Mouse (Mus musculus): Measurements from ENCODE around the gene Fam240a.

Gene Fam240a

DNA sequence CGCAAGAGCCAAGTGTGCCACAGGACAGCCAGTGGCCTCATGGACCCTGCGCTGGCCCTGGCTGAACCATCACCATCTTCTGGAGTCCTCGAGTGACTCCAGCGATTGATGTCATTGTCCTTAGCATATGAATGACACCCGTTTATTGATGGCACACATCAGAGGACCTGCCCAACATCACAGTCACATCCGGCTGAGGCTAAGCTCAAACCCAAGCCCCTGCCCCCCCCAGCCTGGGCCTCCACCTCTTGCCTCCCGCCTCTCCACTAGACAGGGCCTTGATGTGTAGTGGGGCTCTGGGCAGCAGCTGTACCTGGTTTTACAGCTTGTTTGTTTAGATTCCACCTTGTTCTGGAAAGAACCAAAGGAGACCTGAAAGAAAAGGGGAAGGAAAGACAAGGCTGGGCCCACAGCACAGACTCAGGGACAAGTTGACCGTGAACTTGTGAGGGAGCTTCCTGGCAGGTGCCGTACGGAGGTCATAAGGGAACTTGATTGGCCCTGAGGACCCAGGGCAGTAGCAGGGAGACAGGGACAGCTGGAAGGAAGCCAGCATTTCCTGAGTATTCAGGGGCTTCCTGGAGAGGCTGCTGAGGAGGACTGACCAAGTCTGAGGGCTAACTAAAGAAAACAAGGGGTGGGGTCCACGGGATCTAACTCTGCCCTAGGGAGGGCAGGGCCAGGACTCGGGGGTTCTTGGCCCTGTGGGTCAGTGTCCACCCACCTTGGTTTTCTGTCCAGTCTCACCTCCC is 25.4 kb downstream of the Fam240a start:
- DNase-seq = no peak

DNA sequence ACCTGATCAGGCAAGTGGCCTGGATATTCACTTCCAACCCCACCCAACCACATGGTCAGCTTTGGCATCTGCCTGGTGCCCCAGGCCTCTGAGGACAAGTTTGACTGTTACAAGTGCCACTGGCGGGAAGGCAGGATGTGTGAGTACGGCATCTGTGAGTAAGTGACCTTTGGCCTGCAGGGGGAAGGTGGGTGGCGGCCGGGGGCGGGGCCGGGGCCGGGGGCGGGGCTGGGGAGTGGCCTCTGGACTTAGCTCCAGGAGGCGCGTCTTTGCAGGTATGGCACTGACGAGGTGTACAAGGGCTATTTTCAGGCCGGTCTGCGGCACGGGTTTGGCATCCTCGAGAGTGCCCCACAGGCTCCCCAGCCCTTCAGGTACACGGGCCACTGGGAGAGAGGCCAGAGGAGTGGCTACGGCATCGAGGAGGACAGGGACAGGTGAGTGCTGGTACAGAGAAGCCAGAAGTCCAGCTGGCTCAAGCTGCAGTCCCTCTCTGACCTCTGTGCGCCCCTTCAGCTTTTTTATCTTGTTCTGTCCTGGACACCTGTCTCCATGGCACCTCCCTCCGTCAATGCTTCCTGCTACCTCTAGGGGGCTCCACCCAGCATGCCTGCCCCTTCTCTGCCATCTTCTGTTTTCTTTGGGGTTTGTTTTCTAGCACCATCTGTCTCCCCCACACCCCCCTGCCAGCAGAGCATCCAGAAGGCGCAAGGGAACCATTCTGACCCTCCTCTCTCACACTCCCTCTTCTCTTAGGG is 26.5 kb downstream of the Fam240a start:
- peak in 1 of 2 experiments; percentile 33 for DNase-seq

DNA sequence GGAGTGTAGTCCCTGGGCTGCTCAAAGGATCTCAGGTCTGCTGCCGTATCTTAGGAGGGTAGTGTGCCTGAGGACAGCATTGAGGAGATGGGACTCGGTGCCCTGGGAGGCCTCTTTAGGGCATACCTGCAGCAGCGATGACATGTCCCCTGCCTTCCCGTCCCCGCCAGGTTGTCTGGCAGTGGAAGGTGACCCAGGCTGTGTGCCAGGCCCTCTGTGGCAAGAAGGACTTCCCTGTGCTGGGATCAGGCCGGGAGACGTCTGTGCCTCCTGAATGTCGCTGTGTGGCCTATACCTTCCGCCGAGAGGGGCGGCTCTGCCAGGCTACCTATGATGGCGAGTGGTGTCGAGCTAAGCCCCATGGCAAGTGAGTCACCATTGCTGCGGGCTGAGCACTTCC is 27.7 kb downstream of the Fam240a start:
- DNase-seq = no peak

DNA sequence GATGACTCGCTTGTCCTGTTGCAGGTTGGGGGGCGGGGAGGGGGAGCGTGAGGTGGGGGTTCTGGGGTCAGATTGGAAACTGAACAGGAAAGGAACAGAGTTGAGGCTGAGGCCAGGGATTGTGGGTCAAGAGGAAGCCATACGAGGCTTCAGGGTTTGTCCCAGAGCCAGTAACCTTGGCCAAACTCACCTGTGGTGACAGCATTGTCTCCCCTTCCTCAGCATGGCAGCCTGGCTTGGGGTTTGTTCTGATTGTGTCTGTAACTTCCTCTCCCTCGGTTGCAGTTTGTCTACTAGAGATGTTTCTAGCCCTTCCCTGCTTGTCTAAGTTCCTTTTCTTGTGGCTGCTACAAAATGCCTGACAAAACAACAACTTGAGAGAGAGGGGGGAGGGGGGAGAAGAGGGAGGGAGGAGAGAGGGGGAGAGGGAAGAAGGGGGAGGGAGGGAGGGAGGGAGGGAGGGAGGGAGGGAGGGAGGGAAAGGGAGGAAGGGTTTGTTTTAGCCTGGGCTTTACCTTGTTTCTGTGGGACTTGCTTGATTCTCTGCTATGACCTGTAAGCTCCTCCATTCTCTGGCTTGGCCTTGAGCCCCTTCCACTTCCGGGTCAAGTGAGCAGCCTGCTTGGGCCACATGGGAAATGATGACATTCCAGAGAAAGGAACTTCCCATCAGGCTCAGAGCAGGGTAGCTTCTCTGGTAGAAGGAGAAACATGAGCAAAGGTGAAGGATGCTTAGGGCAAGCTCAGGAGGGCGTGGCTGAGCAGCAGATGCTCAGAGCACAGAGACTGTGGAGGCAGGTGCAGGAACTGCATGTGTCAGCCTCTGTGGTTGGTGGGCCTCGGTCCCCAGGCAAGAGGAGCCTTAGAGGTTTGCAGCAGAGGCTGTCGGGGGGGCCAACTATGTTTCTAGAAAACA is 29.0 kb downstream of the Fam240a start:
- DNase-seq = no peak

DNA sequence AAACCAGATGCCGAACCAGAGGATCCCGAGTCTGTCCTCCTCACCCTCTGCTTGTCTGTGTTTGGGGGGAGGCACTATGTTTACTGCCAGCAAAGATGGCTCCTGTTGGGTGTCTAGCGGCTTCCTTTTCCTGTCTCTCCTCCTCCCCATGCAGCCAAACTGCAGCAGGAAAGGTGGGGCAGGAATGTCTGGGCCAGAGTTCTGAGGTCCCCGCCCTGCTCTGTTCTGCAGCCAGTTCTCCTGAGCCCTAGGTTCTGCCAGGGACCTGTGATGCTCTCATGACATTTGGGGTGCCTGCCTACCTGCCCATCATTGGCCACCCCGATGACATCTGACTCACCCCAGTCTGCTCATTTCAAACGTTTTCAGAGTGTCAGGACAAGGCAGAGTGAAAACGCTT is 34.7 kb downstream of the Fam240a start:
- no peak for DNase-seq

DNA sequence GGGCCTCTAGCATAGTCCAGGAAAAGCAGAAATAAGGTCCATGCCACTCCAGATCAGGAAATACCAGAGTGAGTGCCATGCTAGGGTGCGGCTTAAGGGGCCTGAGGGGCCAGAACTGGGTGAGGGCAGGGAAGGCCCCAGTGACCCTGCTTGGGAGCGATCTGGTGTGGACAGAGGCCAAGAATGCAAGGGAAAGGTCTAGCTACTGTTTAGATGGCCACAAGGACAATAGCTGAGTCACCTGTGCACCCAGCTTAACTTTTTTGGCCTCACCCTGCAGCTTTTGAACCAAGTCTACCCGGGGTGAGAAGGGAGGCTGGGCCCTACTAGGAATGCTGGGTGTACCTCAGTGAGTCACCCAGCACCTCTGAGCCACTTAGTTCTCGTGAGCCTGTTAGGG is 35.9 kb downstream of the Fam240a start:
- no peak for DNase-seq

DNA sequence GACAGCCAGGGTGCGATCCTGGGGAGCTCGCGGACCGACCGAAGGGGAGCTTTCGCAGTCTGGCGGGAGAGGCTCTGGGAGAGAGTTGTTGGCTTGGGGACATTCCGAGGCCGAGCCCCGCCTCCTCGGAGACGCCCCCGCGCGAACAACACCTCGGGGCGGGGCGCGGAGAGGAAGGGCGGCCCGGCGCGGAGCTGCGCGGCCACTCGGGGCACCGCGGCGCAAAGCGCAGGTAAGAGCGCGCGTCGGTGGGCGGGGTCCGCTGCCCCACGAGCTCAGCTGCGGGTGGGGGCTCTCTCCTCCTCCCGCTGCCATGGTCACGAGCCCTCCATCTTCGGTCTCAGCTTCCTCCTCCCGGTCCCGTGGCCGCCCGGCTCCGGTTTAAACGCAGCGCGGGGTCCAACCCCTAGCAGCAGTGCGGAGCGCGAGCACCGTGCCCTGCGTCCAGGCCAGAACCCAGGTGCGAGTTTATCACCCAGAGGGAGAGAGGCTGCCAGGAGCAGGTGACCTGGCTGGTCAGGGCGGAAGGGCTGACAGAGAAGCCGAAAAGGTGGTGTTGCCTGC is 36.6 kb downstream of the Fam240a start, which contains the start of gene Tmie:
Gene Tmie, minus strand, starts transcription at position 116 of the 564 bp plus-strand sequence.
- DNase-seq = peak; percentile 58 to 66

DNA sequence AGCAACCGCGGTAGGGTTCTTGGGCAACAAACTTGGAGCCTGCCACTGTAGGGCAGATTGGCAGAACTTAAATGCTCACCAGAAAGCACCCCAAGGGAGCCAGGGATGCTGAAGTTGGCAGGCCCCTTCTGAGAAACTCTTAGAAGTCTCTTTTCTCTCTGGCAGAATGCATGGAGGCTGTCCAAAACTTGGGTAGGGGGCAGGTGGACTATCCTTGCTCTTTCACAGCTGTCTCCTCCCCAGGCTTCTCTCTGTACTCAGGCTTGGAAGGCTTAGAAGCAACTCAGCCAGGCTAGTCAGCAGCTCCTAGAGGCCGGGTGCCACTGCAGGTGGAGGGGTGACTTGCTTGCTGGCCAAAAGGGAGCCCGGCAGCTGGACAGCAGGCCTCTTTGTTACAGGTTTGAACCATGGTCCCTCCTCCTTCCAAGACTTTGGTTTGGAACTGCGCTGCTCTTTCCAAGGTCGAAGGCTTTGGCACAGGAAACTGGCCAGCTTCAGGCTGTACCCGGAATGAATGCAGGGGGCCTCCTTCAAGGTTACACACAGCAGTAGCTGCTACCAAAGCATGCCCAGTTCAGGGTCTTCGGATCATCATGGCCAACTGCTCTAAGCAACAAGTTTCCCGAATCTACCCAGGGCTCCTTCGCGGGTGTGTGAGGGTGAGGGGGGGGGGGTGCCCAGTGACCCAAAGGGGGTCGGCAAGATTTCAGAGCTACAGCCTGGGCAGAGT is 37.3 kb downstream of the Fam240a start, which contains the start of gene Als2cl:
Gene Als2cl, plus strand, starts transcription at position 680 of the 730 bp plus-strand sequence.
- peak; percentile 63 to 81 for DNase-seq

DNA sequence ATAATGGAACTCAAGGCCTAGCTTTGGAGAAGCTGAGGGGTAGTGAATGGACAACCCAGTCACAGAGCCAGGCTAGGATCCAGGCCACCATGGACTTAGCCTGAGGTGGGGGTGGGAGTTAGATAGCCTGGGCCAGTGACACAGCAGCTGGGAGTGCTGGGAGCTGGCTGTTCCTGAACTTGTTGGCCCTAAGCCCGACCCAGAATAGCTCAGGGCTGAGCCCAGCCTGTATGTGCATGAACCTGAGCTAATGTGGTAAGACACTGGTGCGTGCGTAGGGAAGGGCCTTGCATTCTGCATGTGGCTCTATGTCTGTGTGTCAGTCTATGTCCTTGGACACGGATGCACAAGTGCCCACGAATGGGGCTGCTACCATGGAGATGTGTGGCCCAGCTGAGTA is 38.8 kb downstream of the Fam240a start:
- peak; percentile 93 to 94 for DNase-seq

DNA sequence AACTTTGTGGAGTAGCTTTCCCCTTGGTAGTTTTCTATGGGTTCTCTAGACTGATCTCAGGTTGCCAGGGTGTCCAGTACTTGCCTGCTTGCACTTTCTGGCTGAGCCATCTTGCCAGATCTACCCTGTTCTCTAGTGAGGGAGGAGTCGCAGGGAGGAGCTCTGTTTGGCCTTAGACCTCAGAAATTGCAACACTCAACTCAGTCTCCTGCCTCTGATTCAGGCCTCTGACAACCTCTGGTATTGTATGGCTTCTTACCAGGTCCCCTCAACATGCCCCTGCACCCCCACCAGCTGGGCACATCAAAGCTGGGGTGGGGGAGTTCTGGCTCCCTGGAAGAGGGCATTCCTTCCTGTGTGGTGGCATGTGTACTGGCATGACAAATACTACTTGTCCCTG is 39.3 kb downstream of the Fam240a start:
- DNase-seq = no peak

DNA sequence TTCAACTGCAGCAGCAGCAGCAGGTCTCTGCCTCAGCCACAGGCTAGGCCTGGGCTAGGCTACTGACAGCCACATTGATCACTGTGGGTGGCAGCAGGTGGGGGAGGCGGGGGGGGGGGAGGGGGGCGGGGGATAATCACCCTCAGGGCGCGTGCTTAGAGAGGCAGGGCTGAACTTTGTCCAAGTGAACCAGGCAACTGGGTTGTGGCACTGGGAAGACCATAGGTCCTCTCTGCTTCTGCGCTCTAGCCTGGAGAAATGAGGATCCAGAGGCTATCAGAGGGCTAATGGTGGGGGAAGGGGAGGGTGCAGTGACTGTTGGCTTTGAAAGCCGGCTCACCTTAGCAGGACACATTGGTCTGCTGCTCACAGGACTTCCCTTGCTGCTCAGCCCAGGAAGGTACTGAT is 41.4 kb downstream of the Fam240a start:
- DNase-seq = no peak

DNA sequence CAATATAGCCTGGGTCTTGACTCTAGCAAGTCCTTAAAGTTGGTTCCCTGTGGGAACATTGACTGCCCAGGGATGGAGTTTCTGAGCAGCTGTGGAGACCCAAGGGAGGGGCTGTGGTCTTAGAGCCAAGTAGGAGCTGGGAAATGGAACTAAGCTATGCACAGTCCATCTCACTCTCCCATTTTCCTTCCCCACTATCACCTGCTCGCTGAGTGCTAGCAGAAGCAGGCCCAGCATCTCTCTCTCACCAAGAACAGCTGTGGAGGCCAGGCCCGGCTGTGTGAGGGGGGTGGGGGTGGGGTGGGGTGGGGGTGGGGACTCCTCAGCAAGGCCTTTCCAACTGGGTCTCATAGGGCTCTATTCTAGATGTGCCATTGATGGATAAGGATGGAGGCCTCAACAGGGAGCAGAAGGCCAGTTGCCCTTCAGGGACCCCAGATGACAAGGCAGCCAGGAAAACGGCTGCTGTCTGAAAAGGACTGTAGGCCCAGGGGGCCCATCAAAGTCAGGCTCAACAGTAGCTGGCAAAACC is 41.9 kb downstream of the Fam240a start:
- DNase-seq = no peak

DNA sequence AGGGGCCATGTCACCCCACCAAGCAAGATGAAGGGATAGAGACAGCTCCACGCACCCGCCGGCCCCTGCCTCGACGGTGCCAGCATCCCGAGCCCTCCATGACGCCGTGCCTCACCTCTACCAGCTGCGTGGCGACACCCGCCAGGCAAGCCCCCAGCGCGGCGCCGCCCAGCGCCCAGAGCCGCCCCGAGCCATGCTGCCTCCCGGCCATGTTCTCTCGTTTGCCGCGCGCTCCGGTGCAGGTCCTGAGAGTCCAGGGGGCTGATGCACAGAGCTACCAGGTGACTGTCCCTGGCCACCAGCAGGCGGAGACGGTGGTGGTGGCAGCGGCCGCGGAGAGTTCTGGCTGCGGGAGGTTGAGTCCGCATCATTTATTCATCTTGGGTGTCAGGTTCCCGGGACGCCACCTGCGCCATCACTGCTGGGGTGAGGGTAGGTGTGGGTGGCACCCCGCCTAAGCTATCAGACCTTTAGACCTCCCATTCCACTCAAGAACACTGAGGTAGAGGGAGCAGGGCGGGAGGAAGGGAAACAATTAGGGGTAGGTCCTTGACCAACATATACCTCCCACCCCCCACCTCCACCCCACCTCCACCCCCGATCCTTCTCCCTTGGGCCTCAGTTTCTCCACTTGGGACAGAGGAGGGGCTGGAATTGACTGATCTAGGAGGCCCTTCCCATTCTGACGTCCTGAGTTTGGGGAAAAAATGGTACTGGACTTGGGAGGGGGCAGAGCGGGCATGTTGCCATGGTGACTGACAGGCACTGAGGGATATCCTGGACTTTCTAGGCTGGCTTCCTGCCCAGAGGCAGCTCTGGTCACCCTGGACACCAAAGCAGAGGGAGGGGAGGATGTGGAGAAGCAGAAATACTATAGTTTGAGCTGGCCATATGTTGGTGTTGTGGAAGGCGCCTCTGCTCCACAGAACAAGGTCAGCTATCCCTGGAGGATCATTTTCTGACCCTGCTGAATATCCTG is 42.7 kb downstream of the Fam240a start:
- peak; percentile 77 to 80 for DNase-seq

DNA sequence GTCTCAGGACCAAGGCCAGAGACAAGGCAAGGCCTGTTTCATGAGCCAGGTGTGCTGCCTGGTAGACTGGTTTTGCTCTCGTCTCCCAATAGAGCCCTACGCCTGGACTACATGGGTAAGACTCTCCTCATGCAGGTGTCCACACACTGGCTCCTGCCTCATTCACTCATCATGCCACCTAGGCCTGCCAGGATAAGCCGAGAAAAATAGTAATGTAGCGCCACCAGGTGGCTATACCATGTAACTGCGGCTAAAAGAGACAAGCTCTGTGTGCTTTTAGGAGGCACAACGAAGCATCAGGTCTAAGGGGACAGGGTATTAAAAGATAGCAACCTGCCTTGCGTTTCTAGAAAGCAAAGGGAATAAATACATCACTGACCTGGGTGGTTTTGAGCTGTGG is 45.6 kb downstream of the Fam240a start:
- peak; percentile 74 to 80 for DNase-seq
